Mouse (Mus musculus): ENCODE data around the gene Ptpn23.
"Not testable (repeated sequence)": the region's sequence is repeated elsewhere in the genome, so short reads cannot be mapped to it uniquely, and the experiment has no call there.

Ptpn23 gene

DNA sequence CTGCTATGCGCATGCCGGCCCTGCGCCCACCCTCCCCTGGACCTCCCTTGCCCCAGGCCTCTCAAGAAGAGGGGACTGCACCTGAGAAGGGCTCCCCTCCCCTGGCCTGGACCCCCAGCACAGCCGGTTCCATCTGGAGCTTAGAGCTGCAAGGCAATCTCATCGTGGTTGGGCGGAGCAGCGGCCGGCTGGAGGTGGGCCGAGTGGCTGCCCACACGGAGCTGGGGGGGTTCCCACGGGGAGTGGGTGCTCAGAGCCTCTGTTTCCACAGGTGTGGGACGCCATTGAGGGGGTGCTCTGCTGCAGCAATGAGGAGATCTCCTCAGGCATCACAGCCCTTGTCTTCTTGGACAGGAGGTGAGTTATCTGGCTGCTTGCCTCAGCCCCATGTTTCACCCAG is 26.7 kb downstream of the Ptpn23 start:
- no peak for DNase-seq

DNA sequence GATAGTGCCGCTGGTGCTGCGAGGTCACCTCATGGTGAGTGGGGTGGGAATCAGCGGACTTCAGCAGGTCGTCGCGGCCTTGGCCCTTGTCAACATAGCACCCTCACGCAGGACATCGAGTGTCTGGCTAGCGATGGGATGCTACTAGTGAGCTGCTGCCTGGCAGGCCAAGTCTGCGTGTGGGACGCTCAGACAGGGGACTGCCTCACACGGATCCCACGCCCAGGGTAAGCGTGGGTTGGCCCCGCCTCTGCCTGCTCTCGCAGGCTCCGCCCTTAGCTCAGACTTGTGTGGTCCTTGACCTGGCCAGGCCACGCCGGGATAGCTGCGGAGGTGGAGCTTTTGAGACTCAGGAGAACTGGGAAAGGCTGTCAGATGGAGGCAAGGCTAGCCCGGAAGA is 27.4 kb downstream of the Ptpn23 start:
- DNase-seq, result no peak

DNA sequence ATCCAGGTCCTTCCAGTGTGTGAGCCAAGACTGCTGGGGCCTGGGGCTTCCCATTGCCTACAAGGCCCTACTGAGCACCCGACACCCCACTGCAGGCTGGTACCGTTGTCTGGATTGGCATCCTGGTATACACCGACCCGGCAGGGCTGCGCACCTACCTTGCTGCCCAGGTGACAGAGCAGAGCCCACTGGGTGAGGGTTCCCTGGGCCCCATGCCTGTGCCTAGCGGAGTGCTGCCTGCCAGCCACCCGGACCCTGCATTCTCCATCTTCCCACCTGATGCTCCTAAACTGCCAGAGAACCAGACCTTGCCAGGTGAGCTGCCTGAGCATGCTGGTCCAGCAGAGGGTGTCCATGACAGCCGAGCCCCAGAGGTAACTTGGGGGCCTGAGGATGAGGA is 28.7 kb downstream of the Ptpn23 start:
- DNase-seq, result no peak

DNA sequence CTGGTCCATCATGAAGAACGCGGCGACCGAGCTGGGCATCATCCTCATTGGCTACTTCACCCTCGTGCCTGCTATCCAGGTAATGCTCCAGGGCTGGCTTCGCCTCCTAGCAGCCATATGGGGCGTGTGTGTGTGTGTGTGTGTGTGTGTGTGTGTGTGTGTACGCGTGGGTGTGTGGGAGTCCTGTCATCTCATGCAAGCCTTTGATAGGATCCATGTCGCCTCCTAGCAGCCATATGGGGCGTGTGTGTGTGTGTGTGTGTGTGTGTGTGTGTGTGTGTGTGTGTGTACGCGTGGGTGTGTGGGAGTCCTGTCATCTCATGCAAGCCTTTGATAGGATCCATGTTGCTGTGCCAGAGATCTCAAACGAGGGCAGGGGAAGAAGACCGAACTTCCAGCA is 30.4 kb downstream of the Ptpn23 start:
- not testable (repeated sequence) for DNase-seq

DNA sequence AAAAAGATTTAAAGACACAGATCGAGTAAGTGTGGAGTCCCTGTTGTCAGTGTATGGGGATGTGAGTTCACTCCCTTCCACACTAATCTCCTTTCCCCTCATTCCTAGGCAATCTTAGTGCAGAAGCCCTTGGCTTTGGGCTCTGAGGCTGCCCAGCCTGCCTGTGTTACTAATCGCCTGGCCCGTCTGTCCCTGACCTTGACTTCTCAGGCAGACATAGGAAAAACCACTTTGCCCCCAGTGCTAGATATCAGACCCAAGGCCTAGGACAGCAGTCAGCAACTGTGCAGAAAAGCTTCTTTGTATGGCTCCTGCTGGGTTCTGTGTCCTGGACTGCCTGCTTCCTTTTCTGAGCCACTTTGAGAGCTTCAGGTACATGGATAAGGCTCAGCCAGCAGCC is 32.3 kb downstream of the Ptpn23 start:
- no peak for DNase-seq

DNA sequence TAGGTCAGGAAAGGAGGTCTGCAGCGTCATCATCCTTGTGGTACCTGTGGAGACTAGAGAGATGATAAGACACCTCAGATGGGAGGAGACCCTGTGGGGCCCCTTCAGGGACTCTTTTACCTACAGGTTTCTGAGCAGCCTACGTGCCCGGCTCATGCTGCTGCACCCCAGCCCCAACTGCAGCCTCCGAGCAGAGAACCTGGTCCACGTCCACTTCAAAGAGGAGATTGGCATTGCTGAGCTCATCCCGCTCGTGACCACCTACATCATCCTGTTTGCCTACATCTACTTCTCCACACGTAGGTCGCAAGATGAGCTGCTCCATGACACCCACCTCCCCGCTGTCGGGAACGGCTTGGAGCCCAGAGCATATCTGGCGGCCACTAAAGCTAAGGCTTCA is 34.1 kb downstream of the Ptpn23 start:
- no peak for DNase-seq

DNA sequence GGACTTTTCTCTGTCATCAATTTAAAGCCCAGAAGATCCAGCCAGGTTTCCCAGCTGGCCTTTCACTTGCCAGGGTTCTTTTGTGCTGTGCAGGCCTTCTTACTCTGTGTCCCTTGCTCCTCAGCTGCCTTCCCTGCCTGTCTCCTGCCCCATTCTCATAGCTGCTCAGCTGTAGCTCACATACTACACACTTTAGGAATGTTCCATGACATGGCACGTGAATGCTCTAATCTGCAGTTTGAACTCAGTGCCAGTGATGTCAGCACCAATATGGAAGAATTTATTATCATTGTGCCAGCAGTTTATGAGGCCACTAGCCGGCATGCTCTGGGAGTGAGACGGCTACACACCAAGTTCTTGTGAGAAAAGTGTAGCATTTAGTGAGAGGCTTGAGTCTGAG is 38.2 kb downstream of the Ptpn23 start:
- DNase-seq, result no peak

DNA sequence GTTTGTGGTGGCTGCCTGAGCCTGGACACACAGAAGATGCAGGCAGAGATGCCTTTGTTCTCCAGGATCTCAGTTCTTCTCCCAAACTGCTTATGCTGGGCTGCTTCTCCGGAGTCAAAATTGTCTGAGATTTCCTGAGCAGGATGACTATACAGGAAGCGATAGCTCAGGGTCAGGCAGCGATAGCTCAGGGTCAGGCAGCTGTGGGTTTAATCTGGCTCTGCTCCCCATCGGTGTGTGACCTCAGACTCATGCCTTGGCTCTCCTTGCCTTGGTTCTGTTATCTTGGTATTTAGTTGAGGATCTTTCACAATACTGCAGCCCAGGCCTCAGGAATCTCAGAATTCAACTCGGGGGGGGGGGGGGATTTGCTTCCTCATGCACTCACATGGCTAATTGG is 41.3 kb downstream of the Ptpn23 start:
- DNase-seq, result no peak

DNA sequence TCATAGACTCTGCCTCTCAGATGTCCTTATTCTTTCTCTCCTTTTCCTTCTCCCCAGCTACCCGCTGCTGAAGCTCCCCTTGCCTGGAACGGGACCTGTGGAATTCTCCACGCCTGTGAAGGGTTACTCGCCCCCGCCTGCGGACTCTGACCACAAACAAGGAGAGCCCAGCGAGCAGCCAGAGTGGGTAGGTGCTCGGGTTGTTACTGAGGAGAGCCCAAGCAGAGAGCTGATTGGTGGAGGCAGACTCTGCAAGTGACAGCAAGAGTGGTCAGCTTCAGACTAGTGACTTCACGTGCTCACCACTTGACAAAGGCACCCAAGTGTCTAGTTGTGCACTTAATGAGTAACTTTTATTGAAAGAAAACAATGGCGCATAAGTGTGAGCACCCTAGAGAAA is 45.7 kb downstream of the Ptpn23 start:
- no peak for DNase-seq

DNA sequence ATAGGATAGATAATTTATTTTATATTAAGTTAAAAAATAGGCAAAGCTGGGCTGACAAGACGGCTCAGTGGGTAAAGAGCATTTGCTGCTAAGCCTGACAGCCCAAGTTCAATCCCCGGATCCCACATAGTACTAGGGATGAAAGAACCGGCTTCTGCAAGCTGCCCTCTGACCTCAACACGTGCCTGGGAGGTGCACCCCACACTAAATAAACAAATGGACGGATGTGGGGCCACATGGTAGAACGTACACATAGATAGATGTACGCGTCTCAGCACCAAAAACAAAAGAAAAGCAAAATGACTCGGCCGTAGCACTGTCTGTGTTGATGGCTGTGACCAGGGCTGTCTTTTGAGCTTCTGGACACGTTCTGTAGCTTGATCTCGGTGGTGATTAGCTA is 46.7 kb downstream of the Ptpn23 start:
- DNase-seq, result no peak

DNA sequence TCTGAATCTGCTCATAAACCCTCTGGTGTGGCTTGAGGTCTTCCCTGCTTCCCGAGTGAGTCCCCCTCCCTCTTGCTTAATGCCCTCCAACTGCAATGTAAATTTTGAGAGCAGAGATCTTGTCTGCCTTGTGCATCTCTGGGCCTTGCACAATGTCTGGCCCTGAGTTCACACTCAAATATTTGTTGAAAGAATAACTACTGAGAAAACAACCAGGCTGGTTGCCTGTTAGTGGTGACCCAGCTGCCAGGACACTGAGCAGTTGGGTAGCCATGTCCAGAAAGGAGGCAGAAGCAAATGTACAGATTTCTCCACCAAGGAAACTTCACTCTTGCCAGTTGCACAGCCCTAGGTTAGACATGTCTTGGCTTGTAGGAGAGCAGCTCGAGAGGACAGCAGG is 49.7 kb downstream of the Ptpn23 start:
- DNase-seq, result no peak

DNA sequence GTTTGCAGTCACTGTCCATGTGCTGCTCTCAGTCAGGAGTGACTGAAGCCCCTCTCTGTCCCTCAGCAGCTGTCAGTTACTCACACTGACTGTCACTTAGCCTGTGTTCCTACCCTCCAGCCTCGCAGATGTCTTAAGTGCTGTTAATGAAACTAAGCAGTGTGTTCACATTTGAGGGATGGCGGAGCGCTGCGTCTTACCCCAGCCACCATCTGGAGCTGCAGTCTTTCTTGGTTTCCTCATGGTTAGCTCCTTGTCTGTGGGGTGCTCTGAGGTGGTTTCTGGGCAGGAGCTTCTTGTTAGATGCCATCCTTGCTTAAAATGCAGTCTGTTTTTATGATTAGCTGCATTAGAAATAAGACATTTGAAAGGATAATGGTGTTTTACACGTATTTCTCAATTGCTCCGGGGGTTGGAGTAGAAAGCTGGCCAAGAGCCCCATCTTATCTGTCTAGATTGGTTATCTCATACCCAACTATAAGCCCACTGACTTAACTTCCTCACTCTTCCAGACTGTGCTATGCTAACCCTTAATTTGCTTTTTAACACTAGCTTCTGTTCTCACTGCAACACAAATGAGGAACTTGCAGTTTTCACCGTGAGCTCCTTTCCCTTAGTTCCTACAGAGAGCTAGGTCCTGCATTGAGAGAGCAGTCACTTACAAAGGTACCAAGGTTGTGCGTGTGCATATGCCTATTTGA is 55.9 kb downstream of the Ptpn23 start:
- DNase-seq, result no peak

DNA sequence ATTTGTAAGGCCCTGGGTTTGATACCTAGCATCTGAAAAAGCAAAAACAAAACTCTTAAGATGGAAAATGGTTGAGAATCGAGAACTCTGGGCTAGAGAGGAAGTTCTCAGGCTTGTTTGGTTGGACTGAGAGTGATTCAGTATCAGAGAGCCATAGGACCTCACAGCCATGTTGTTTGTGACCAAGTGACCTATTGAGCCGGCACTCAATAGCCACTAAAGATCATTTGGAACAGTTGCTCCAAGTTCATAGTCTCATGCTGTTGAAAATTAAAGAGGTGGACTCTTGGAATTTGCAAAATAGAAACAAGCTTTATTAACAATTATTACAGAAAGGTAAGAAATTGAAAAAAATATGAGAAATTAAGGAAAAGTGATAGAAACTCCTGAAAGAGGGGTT is 56.7 kb downstream of the Ptpn23 start:
- DNase-seq, result no peak

DNA sequence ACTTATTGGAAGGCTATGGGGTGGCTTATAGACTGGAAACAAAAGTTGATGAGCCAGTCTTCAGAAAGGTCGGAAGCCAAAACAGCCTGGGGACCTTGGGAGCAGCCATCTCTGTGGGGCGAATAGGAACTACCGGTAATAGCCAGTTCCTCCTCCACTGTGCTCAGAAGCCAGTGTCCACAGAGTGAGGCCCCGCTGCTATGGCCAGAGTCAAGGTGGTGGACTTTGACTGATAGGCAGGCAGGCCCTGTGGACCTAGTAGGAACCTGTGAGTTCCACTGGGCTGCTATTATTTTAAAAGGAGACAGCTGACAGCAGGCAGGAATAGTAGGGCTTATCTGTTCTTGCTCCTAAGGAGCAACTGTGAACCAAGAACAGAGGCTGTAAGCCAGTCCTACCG is 57.4 kb downstream of the Ptpn23 start:
- no peak for DNase-seq

DNA sequence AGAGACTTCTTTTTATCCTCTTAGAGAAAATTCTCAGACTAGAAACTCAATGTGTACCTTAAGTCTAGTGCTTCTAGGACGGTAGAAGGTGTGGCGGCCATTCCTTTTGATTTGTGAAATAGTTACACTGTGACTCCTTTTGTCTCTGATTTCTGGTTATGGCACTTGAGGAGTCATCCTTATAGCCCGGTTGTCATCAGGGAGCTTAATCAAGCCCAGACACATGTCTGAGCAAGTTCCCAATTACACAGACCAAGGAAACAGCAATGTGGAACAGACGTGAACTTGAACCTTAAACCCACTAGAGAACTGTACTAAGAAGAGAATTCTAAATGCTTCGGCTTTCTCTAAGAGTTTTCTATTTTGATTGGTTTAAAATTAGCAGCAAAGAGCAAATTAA is 57.8 kb downstream of the Ptpn23 start:
- DNase-seq, result no peak

DNA sequence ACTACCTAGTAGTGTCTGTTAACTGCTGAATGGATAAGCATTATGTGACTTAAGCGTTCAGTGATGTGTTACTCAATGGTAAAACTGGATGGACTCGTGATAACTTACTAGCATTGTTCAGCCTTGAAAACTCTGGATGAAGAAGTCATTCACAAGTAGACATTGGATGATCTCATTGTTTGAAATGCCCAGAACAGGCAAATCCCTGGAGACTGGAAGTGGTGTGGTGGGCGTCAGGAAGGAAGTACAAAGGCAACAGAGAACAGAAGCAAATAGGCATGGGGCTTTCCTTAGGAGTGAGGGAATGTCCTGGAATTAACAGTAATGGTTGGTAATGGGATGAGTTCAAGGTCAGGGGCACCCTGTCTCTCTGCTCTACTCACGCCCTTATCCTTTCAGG is 59.1 kb downstream of the Ptpn23 start:
- no peak for DNase-seq

DNA sequence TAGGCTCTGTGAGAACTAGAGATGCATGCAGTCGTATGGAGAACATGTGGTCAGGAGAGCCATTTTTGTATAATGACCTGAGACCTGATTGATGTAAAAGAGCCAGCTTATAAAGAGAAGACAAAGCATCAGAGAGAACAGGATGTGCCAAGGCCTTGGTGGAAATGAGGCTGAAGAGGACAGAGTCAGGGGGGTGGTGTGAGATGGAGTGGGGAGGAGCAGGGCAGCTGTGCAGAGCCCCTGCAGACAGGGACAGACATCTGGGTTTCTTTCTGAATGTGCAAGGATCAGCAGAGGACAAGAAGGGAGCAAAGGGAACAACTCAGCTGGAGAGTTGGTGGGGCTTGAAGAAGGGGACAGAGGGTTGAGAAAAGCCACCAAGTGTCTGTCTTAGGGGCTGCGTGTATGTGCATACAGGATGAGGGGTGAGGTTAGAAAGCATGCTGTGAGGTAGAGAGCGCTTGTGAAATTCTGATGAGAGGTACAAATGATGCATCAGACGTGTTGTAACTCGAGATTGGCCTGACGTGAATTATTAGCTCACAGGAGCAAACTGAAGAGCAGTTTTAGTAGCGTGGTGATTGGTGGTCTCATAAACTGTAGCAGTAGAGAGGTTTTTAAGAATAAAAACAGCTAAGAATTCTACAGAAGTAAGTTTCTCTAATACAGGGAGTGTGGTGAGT is 62.8 kb downstream of the Ptpn23 start:
- no peak for DNase-seq

DNA sequence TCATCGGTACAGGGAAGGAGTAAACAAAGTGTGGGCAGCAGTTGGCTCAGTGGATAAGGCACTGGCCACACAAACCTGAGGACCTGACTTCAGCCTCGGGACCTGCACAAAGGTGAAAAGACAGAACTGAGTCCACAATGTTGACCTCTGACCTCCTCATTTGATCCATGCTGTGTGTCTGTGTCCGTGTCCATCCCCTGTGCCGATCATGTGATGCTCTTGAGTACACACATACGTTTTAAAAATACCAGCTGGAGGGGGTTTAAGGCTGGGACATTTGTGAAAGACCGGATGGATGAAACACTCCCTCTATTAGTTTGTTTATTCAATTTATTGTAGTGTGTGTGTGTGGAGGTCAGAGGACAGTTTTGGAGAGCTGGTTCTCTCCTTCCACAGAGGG is 64.2 kb downstream of the Ptpn23 start:
- DNase-seq, result no peak

DNA sequence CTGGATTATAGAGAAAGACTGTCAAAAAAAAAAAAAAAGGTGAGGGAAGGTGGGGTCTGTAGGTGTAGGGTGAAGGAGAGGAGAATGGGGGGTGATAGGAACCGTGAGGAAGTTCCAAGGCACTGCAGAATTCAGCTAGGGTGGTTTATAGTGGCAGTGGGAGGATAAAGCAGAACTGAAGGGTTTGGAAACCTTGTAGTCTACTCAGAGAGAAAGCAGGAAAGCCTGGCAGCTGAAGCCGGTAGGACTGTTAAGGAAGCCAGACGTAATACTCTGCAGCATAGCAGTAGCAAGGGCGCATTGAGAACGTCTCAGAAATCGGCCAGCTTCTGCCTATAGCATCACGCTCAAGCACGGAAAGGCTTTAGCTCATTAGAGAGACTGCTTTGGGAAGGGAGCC is 66.0 kb downstream of the Ptpn23 start:
- DNase-seq, result no peak

DNA sequence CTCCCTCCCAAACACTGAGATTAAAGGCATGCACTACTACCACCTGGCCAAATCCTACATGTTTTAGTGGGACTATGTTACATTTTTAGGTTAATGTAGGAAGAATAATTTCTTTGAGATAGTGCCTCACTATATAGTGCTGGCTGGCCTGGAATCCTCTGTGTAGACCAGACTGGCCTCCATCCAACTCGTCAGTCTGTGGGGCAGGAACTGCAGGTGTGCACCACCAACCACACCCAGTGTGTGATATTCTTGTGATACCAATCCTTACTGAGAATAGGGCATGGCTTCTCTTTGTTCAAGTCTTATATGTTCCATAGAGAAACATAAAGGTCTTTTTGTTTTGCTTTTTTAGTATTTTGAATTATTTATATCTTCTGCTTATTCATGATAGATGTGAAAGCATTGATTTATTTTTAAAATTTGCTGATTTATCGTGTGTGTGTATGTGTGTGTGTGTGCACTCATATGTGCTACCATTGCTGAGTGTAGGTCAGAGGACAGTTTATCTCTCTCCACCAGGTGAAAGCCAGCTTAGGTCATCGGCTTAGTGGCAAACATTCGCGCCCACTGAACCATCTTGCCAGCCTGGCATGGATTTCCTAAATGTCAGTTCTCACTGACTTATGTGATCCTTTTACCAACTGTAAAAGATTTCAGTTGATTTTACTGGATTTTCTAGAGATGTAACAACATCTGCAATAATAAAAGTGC is 67.8 kb downstream of the Ptpn23 start:
- DNase-seq, result no peak

All from lung, postnatal 14 days (tissue).